Mouse (Mus musculus): ENCODE measurements around the gene Atf1. TPM values are rescaled to one million over a fixed set of nuclear protein-coding genes. Genes with fewer than 3 reads are reported as not detected.

Gene Atf1
- polyA plus RNA-seq, 1 experiment from 2014 or later = 37.9 TPM

DNA sequence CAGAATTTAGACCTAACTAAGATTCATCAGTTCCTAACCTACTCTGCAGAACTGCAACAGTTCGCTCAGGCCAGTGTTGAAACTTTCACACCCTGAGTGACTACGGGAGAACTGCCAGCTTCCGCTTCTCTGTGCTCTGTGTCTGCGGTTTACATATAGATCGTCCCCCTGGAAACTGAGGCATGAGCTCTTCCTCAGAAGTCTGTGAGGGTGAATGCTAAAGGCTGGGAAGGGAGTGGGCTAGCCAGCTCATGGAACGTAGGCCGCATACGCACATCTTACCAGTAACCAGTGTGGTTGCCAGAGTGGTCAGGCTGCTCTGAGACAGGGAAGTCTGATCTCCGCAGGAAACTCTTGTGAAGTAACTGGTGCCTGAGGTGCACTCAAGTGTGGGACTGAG is 11.4 kb upstream of the Atf1 start:
- Histone ChIP-seq H3K4me2 (no peak overlapping the region), H3K4me1 (replicated peaks) (no peaks in the 10 kb centered on the region), H3K4me3 (no peak overlapping the region), H3K27ac (no peak overlapping the region), H3K9ac (no peak overlapping the region), H3K9me3 (replicated peaks) (no peaks in the 10 kb centered on the region), H3K36me3 (peaks cover 50% of the 10 kb centered on the region), H3K27me3 (no peaks in the 10 kb centered on the region)
- ATAC-seq (replicated peaks; ENCODE audit: insufficient number of reproducible peaks, insufficient read depth, low FRiP score, low read depth) = no peak
- 92% methylated on average over 9 of the region's 9 CpGs for WGBS

GRCm38 (mm10) chr15:100218018-100218417 is 9.6 kb upstream of the Atf1 start:
- Histone ChIP-seq H3K4me2 (no peak overlapping the region), H3K36me3 (peaks cover 33% of the 10 kb centered on the region), H3K9me3 (replicated peaks) (no peaks in the 10 kb centered on the region; the same call in none of the 2 replicates), H3K4me1 (replicated peaks) (no peaks in the 10 kb centered on the region), H3K4me3 (no peak overlapping the region), H3K9ac (no peak overlapping the region), H3K27ac (no peak overlapping the region), H3K27me3 (no peaks in the 10 kb centered on the region)
- ATAC-seq (replicated peaks; ENCODE audit: insufficient number of reproducible peaks, insufficient read depth, low FRiP score, low read depth) = no peak
- 94% methylated on average over 3 of the region's 3 CpGs for WGBS

DNA sequence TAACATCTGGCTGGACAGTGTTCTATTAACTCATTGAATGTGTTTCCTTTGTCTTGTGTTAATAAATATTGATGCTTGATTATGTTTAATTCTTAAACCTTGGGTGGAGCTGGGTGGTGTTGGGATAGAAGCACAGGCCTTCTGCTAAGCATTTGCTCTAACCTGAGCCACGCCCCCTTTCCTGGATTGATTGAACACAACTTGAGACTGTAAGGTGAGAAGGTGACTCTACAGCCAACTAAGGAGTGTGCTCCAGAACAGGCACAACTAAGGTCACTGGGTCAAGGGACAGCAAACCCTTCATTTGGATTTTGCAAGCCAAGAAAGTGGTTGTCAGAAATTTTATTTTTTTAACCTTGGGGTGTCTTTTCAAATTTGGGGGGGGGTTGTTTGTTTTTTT is 8.2 kb upstream of the Atf1 start:
- Histone ChIP-seq H3K4me1 (replicated peaks) (no peaks in the 10 kb centered on the region), H3K9me3 (replicated peaks) (peaks cover 8% of the 10 kb centered on the region), H3K36me3 (peaks cover 20% of the 10 kb centered on the region), H3K27ac (no peak overlapping the region), H3K27me3 (no peaks in the 10 kb centered on the region), H3K4me3 (no peak overlapping the region), H3K4me2 (no peak overlapping the region), H3K9ac (no peak overlapping the region)
- 53% methylated on average over 1 of the region's 1 CpGs for WGBS
- ATAC-seq (replicated peaks; ENCODE audit: insufficient number of reproducible peaks, insufficient read depth, low FRiP score, low read depth) = no peak

- H3K27me3 ChIP-seq = no peaks in the 10 kb centered on the region
- no peak overlapping the region for H3K4me3 ChIP-seq
- H3K36me3 ChIP-seq = peaks cover 4% of the 10 kb centered on the region
- H3K9me3 ChIP-seq (replicated peaks) = peaks cover 8% of the 10 kb centered on the region
- H3K9ac ChIP-seq = no peak overlapping the region
- peaks cover 3% of the 10 kb centered on the region for H3K4me1 ChIP-seq (replicated peaks)
- no peak overlapping the region for H3K4me2 ChIP-seq
- 74% methylated on average over 7 of the region's 7 CpGs for WGBS
- ATAC-seq (replicated peaks; ENCODE audit: insufficient number of reproducible peaks, insufficient read depth, low FRiP score, low read depth) = no peak
- no peak overlapping the region for H3K27ac ChIP-seq
Observed at GRCm38 (mm10) chr15:100220916-100221315, 6.7 kb upstream of the Atf1 start.

DNA sequence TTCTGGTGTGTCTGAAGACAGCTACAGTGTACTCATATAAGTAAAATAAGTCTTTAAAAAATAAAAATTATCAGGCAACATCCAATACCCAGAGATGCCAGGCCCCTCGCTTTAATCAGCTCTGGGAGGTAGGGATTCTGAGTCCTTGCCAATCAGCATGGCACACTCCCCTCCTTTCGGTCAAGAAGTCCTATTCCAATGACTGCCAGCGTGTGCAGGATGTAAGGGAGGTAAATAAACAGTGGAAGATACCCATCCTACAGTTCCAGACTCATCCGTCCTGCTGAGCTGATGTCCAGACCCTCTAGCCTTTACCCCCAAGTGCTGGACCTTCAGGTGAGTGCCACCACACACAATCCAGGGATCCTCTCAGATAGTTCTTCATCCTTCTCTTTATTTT is 2.2 kb upstream of the Atf1 start:
- no peak overlapping the region for H3K4me2 ChIP-seq
- peaks cover 8% of the 10 kb centered on the region for H3K9me3 ChIP-seq (replicated peaks)
- H3K36me3 ChIP-seq = no peaks in the 10 kb centered on the region
- no peak overlapping the region for H3K9ac ChIP-seq
- no peak for ATAC-seq (replicated peaks; ENCODE audit: insufficient number of reproducible peaks, insufficient read depth, low FRiP score, low read depth)
- no peaks in the 10 kb centered on the region for H3K27me3 ChIP-seq
- H3K4me3 ChIP-seq = no peak overlapping the region
- H3K4me1 ChIP-seq (replicated peaks) = peaks cover 25% of the 10 kb centered on the region
- 92% methylated on average over 4 of the region's 4 CpGs for WGBS
- peak overlapping the region; percentile 100 for H3K27ac ChIP-seq

- no peak overlapping the region for H3K4me2 ChIP-seq
- H3K4me3 ChIP-seq = no peak overlapping the region
- peaks cover 26% of the 10 kb centered on the region for H3K4me1 ChIP-seq (replicated peaks)
- H3K9ac ChIP-seq = no peak overlapping the region
- no peak for ATAC-seq (replicated peaks; ENCODE audit: insufficient number of reproducible peaks, insufficient read depth, low FRiP score, low read depth)
- H3K27me3 ChIP-seq = no peaks in the 10 kb centered on the region
- peaks cover 8% of the 10 kb centered on the region for H3K9me3 ChIP-seq (replicated peaks)
- peak overlapping the region; percentile 100 for H3K27ac ChIP-seq
- 82% methylated on average over 1 of the region's 1 CpGs for WGBS
- H3K36me3 ChIP-seq = no peaks in the 10 kb centered on the region
Observed at GRCm38 (mm10) chr15:100225891-100226290, 1.7 kb upstream of the Atf1 start.

DNA sequence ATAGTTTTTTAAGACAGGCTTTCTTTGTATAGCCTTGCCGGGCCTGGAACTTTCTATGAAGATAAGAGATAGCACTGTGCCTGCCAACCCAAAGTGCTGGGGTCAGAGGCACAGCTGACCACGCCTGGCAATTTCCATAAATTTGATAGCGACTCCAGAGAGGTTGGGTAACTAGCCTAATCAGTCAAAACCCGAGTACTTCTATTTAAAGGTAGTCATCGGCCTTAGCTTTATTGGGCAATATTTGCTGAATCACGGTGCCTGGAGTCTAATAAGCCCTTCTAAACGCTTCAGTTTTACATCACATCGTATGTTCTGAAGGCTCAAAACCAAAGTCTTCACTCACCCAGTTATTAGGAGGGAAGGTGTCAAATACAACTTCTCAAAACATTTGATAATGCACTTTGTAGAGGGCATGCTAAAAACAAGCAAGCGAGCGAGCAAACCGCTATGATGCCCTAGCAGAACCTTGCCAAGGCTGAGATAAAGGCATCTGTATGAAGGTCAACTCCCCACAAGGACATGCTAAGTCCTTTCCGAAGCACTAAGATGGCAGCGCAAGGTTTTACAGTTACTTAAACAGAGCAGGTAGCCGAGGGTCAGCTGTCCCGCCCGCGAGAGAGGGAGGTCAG is 472 bp upstream of the Atf1 start:
- no peaks in the 10 kb centered on the region for H3K27me3 ChIP-seq
- ATAC-seq (replicated peaks; ENCODE audit: insufficient number of reproducible peaks, insufficient read depth, low FRiP score, low read depth) = peak; percentile 65
- under 1% methylated on average over 17 of the region's 17 CpGs for WGBS
- peaks cover 29% of the 10 kb centered on the region for H3K4me1 ChIP-seq (replicated peaks)
- peak overlapping the region; percentile 68 for H3K4me2 ChIP-seq
- H3K9me3 ChIP-seq (replicated peaks) = peaks cover 8% of the 10 kb centered on the region
- H3K4me3 ChIP-seq = peak overlapping the region; percentile 90
- H3K9ac ChIP-seq = peak overlapping the region; percentile 100
- peak overlapping the region; percentile 100 for H3K27ac ChIP-seq
- H3K36me3 ChIP-seq = no peaks in the 10 kb centered on the region

DNA sequence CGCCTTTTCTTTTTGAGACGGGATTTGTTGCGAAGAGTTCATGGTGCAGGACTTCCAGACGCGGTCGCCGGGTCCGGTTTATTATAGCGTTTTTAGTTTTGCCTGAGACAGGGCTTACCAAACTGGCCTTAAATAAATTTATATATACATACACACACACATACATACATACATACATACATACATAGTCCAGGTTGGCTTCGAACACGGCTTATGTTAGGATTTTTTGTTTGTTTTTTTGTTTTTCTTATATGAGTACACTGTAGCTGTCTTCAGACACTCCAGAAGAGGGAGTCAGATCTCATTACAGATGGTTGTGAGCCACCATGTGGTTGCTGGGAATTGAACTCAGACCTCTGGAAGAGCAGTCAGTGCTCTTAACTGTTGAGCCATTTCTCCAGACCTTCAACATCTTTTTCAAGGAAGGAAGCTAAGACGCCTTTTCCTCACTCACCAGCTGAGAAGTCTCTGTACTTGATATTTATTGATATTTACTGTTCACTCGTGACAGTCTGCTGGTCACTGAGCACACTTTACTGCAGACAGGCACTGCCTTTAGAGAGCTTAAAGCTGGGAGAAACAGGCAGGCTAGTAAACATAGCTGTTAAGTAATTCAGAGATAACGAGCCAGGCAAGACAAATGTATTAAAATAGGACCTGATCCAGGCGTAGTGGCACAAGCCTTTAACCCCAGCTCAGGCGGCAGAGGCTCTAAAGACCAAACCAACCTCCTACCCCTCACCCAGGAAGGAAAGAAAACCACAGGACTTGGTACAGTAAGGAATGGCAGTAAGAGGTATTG is 1.1 kb downstream of the Atf1 start:
- Histone ChIP-seq H3K4me2 (peak overlapping the region; percentile 68), H3K4me1 (replicated peaks) (peaks cover 31% of the 10 kb centered on the region), H3K9me3 (replicated peaks) (peaks cover 4% of the 10 kb centered on the region), H3K4me3 (peak overlapping the region; percentile 90), H3K9ac (peak overlapping the region; percentile 100), H3K27me3 (no peaks in the 10 kb centered on the region), H3K36me3 (peaks cover 5% of the 10 kb centered on the region; the same call in 1 of the 2 replicates), H3K27ac (peak overlapping the region; percentile 100)
- WGBS = 8% methylated on average over 16 of the region's 16 CpGs
- ATAC-seq (replicated peaks; ENCODE audit: insufficient number of reproducible peaks, insufficient read depth, low FRiP score, low read depth) = no peak

DNA sequence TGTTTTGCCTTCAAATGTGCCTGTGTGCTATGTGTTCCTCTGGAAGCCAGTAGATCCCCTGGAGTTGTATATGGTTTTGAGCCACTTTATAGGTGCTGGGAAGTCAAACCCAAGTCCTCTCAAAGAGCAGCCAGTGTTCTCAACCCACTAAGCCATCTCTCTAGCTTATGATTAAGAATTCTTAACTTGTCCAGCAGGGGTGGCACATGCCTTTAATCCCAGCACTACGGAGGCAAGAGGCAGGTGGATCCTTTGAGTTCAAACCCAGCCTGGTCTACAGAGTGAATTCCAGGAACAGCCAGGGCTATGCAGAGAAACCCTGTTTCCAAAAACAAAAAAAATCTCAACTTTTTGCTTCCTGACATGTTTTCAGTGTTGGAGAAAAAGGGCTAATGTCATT is 3.0 kb downstream of the Atf1 start:
- Histone ChIP-seq H3K27ac (no peak overlapping the region), H3K9ac (no peak overlapping the region), H3K27me3 (no peaks in the 10 kb centered on the region), H3K36me3 (peaks cover 15% of the 10 kb centered on the region), H3K4me2 (no peak overlapping the region), H3K9me3 (replicated peaks) (no peaks in the 10 kb centered on the region), H3K4me3 (no peak overlapping the region), H3K4me1 (replicated peaks) (peaks cover 31% of the 10 kb centered on the region)
- no peak for ATAC-seq (replicated peaks; ENCODE audit: insufficient number of reproducible peaks, insufficient read depth, low FRiP score, low read depth)
- 76% methylated on average over 1 of the region's 1 CpGs for WGBS

DNA sequence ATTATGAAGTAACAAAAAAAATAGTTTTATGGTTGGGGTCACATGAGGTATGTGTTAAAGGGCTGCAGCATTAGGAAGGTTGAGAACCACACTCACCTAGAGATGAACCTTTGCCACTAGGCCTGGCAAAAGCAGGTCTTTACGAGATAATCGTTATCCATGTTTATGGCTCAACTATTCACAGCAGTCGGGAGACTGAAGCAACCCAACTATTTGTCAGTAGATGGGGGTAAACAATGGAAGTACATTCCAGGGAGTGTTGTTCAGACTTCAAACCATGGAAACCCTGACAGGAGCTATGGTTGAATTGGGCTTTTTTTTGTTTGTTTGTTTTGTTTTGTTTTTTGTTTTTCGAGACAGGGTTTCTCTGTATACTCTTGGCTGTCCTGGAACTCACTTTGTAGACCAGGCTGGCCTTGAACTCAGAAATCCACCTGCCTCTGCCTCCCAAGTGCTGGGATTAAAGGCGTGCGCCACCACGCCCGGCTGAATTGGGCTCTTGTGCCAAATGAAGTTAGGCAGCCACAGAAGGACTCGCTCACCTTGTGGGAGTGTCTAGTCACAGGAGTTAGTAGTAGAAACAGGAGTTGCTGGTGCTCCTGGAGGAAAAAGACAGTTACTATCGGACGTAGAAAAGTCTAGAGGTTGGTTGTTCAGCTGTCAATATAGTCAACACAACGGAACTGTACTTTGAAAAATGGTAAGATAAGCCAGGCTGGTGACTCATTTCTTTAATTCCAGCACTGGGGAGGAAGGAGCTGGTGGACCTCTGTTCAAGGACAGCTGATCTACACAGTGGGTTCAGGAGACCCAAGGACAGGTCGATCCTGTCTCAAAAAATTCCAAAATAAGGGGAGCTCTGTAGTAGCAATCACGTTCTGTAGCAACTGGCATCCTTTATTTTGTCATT is 4.3 kb downstream of the Atf1 start:
- H3K4me3 ChIP-seq = no peak overlapping the region
- no peak overlapping the region for H3K27ac ChIP-seq
- H3K4me2 ChIP-seq = no peak overlapping the region
- peaks cover 25% of the 10 kb centered on the region for H3K4me1 ChIP-seq (replicated peaks)
- no peak overlapping the region for H3K9ac ChIP-seq
- peaks cover 25% of the 10 kb centered on the region for H3K36me3 ChIP-seq
- no peak for ATAC-seq (replicated peaks; ENCODE audit: insufficient number of reproducible peaks, insufficient read depth, low FRiP score, low read depth)
- no peaks in the 10 kb centered on the region for H3K27me3 ChIP-seq
- no peaks in the 10 kb centered on the region for H3K9me3 ChIP-seq (replicated peaks)
- WGBS = 77% methylated on average over 14 of the region's 14 CpGs

All from heart, embryonic 15.5 days (tissue).